Mouse (Mus musculus): ENCODE data around the gene 1700092M07Rik. TPM values are rescaled to one million over a fixed set of nuclear protein-coding genes. Genes with fewer than 3 reads are reported as not detected.

The 1700092M07Rik gene
- polyA plus RNA-seq, 1 experiment from 2014 or later = 2.8 TPM

- WGBS = 96% methylated on average over 7 of the region's 7 CpGs
- H3K36me3 ChIP-seq (ENCODE audit: control insufficient read depth, insufficient read depth) = peaks cover 31% of the 10 kb centered on the region
- no peak overlapping the region for H3K9ac ChIP-seq (replicated peaks; ENCODE audit: low read depth, low read length)
- H3K4me1 ChIP-seq (replicated peaks; ENCODE audit: control insufficient read depth, insufficient read depth, low read length) = peaks cover 18% of the 10 kb centered on the region
- no peak overlapping the region for H3K4me3 ChIP-seq (replicated peaks; ENCODE audit: low read length)
- no peaks in the 10 kb centered on the region for H3K9me3 ChIP-seq (ENCODE audit: control insufficient read depth, low read length)
- H3K27me3 ChIP-seq (replicated peaks; ENCODE audit: control insufficient read depth, insufficient read depth, low read length) = no peaks in the 10 kb centered on the region
- H3K4me2 ChIP-seq (ENCODE audit: low read length) = no peak overlapping the region
- no peak for ATAC-seq
- H3K27ac ChIP-seq (ENCODE audit: low read length) = no peak overlapping the region
These were observed 33.6 kb upstream of the 1700092M07Rik start for GRCm38 (mm10) chr19:8706930-8707329.

DNA sequence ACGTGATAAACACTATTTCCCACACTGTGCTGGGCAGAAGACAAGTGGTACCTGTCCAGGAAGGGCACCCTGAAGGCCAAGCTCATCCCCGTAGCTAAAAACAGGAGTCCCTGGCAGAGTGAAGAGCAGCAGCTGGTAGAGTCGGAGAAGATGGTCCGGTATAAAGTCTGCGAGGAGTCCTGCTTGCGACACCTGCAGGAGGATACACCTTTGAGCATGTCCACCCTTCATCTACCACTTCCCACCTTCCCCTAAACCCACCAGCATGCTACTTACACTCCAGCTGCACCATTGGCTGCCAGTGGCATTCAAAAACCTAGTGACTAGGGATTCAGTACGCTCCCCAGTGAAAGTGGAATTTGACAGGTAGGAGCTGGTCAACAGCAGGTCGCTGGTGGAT lies 31.6 kb upstream of the 1700092M07Rik start:
- ATAC-seq = no peak
- WGBS = 96% methylated on average over 8 of the region's 8 CpGs
- no peak overlapping the region for H3K9ac ChIP-seq (replicated peaks; ENCODE audit: low read depth, low read length)
- H3K4me2 ChIP-seq (ENCODE audit: low read length) = no peak overlapping the region
- H3K36me3 ChIP-seq (ENCODE audit: control insufficient read depth, insufficient read depth) = peaks cover 31% of the 10 kb centered on the region
- H3K9me3 ChIP-seq (ENCODE audit: control insufficient read depth, low read length) = no peaks in the 10 kb centered on the region
- H3K27ac ChIP-seq (ENCODE audit: low read length) = no peak overlapping the region
- H3K4me3 ChIP-seq (replicated peaks; ENCODE audit: low read length) = no peak overlapping the region
- H3K27me3 ChIP-seq (replicated peaks; ENCODE audit: control insufficient read depth, insufficient read depth, low read length) = no peaks in the 10 kb centered on the region
- peaks cover 29% of the 10 kb centered on the region for H3K4me1 ChIP-seq (replicated peaks; ENCODE audit: control insufficient read depth, insufficient read depth, low read length)

DNA sequence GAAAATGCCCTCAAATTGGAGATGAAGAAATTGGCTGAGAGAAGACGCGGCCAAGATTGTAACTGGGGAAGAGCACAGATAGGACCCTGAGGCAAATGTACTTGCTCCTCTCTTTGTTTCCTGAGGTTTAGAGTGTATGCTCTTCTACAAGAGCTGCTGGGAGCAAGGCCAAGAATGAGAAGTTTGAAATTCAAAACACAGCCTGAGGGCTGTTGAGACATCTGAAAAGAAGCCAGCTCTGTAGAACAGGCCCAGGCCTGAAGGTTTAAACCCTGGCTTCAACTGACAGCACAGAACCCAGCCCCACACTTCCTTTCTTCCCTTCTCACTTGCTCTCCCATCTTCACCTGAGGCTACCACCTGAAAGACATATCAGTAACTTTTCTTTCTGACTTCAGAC lies 30.5 kb upstream of the 1700092M07Rik start:
- H3K9ac ChIP-seq (replicated peaks; ENCODE audit: low read depth, low read length) = no peak overlapping the region
- 74% methylated on average over 2 of the region's 2 CpGs for WGBS
- peaks cover 31% of the 10 kb centered on the region for H3K36me3 ChIP-seq (ENCODE audit: control insufficient read depth, insufficient read depth)
- no peak overlapping the region for H3K27ac ChIP-seq (ENCODE audit: low read length)
- H3K4me3 ChIP-seq (replicated peaks; ENCODE audit: low read length) = no peak overlapping the region
- no peak overlapping the region for H3K4me2 ChIP-seq (ENCODE audit: low read length)
- peaks cover 35% of the 10 kb centered on the region for H3K4me1 ChIP-seq (replicated peaks; ENCODE audit: control insufficient read depth, insufficient read depth, low read length)
- no peaks in the 10 kb centered on the region for H3K9me3 ChIP-seq (ENCODE audit: control insufficient read depth, low read length)
- no peak for ATAC-seq
- H3K27me3 ChIP-seq (replicated peaks; ENCODE audit: control insufficient read depth, insufficient read depth, low read length) = no peaks in the 10 kb centered on the region

- peaks cover 29% of the 10 kb centered on the region for H3K36me3 ChIP-seq (ENCODE audit: control insufficient read depth, insufficient read depth)
- WGBS = 76% methylated on average over 4 of the region's 4 CpGs
- H3K9ac ChIP-seq (replicated peaks; ENCODE audit: low read depth, low read length) = no peak overlapping the region
- H3K4me1 ChIP-seq (replicated peaks; ENCODE audit: control insufficient read depth, insufficient read depth, low read length) = peaks cover 36% of the 10 kb centered on the region
- no peak for ATAC-seq
- H3K9me3 ChIP-seq (ENCODE audit: control insufficient read depth, low read length) = no peaks in the 10 kb centered on the region
- H3K4me2 ChIP-seq (ENCODE audit: low read length) = peak overlapping the region; percentile 73
- H3K27ac ChIP-seq (ENCODE audit: low read length) = no peak overlapping the region
- H3K27me3 ChIP-seq (replicated peaks; ENCODE audit: control insufficient read depth, insufficient read depth, low read length) = no peaks in the 10 kb centered on the region
- H3K4me3 ChIP-seq (replicated peaks; ENCODE audit: low read length) = no peak overlapping the region
These were observed 29.0 kb upstream of the 1700092M07Rik start for GRCm38 (mm10) chr19:8711506-8711905.

DNA sequence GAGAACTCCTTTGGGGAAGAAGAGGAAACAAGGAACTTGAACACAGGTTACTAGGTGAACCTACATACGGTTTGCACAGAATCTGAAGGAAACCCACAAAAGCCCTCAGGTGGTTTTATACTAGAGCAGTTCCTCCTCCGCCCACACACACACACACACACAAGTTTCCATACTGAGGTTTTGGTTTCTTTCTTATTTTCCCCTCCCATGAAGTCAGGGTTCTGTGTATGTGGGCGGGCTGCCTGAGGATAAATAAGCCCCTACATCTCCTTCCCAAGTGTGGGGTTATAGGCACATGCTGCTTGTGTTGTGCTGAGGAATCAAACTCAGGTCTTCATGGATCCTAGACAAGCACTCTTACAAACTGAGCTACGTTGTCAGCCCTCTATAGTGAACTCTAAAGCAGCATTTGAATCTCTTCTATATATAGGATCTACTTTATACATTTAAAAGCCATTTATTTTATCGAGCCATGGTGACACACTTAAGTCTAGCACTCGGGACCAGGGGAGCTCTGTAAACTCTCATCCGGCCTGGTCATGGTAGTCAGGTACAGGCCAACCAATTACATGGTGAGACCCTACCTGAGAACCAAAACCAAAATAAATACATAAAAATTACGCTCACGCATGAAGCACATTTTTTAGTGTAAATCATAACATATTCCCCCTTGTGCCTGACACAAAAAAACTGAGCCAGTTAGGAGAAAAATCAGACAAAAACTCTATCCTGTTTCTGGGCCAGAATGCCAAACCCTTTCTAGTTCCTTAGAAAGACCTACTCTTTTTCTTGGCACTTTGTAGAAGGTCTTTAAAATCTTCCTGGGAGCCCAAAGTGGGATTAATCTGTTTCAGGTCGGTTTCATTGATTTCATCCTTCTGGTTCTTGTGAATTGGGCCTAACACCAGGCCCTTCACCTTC lies 28.3 kb upstream of the 1700092M07Rik start:
- no peak for ATAC-seq
- H3K9me3 ChIP-seq (ENCODE audit: control insufficient read depth, low read length) = no peaks in the 10 kb centered on the region
- H3K27me3 ChIP-seq (replicated peaks; ENCODE audit: control insufficient read depth, insufficient read depth, low read length) = no peaks in the 10 kb centered on the region
- peak overlapping the region; percentile 94 for H3K9ac ChIP-seq (replicated peaks; ENCODE audit: low read depth, low read length)
- WGBS = 66% methylated on average over 10 of the region's 10 CpGs
- H3K4me2 ChIP-seq (ENCODE audit: low read length) = peak overlapping the region; percentile 73
- H3K4me1 ChIP-seq (replicated peaks; ENCODE audit: control insufficient read depth, insufficient read depth, low read length) = peaks cover 36% of the 10 kb centered on the region
- H3K36me3 ChIP-seq (ENCODE audit: control insufficient read depth, insufficient read depth) = peaks cover 27% of the 10 kb centered on the region
- H3K4me3 ChIP-seq (replicated peaks; ENCODE audit: low read length) = peak overlapping the region; percentile 84
- H3K27ac ChIP-seq (ENCODE audit: low read length) = peak overlapping the region; percentile 91

DNA sequence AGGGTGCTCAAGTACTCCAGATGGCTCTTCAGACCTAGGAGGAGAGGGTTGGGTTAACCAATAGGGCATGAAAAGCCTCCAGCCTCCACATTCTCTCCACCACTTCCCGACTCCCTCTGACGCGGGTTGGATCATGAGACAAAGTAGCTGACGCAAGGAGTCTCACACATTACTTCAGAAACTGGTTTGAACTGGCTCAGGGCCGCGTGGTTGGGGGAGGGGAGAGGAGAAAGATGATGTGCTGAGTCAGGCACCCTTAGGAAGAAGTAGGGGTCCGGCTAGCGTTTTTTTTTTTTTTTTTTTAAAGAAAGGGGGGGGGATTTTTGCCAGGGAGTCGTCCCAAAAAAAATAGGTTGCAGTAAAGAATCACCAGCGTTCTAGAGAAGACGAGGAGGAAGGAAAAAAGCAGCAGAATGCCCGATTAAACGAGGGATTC lies 27.6 kb upstream of the 1700092M07Rik start:
- H3K4me1 ChIP-seq (replicated peaks; ENCODE audit: control insufficient read depth, insufficient read depth, low read length) = peaks cover 36% of the 10 kb centered on the region
- peak overlapping the region; percentile 84 for H3K4me3 ChIP-seq (replicated peaks; ENCODE audit: low read length)
- H3K4me2 ChIP-seq (ENCODE audit: low read length) = peak overlapping the region; percentile 73
- no peaks in the 10 kb centered on the region for H3K9me3 ChIP-seq (ENCODE audit: control insufficient read depth, low read length)
- ATAC-seq = peak; percentile 62
- peaks cover 22% of the 10 kb centered on the region for H3K36me3 ChIP-seq (ENCODE audit: control insufficient read depth, insufficient read depth)
- peak overlapping the region; percentile 94 for H3K9ac ChIP-seq (replicated peaks; ENCODE audit: low read depth, low read length)
- WGBS = under 1% methylated on average over 13 of the region's 13 CpGs
- H3K27ac ChIP-seq (ENCODE audit: low read length) = peak overlapping the region; percentile 91
- H3K27me3 ChIP-seq (replicated peaks; ENCODE audit: control insufficient read depth, insufficient read depth, low read length) = no peaks in the 10 kb centered on the region

GRCm38 (mm10) chr19:8713306-8713996 lies 27.1 kb upstream of the 1700092M07Rik start:
- H3K9me3 ChIP-seq (ENCODE audit: control insufficient read depth, low read length) = no peaks in the 10 kb centered on the region
- H3K9ac ChIP-seq (replicated peaks; ENCODE audit: low read depth, low read length) = peak overlapping the region; percentile 94
- peak; percentile 96 for ATAC-seq
- no peaks in the 10 kb centered on the region for H3K27me3 ChIP-seq (replicated peaks; ENCODE audit: control insufficient read depth, insufficient read depth, low read length)
- H3K27ac ChIP-seq (ENCODE audit: low read length) = peak overlapping the region; percentile 91
- peak overlapping the region; percentile 73 for H3K4me2 ChIP-seq (ENCODE audit: low read length)
- H3K4me3 ChIP-seq (replicated peaks; ENCODE audit: low read length) = peak overlapping the region; percentile 84
- H3K4me1 ChIP-seq (replicated peaks; ENCODE audit: control insufficient read depth, insufficient read depth, low read length) = peaks cover 36% of the 10 kb centered on the region
- H3K36me3 ChIP-seq (ENCODE audit: control insufficient read depth, insufficient read depth) = peaks cover 16% of the 10 kb centered on the region
- WGBS = under 1% methylated on average over 51 of the region's 51 CpGs

- H3K27me3 ChIP-seq (replicated peaks; ENCODE audit: control insufficient read depth, insufficient read depth, low read length) = no peaks in the 10 kb centered on the region
- H3K4me2 ChIP-seq (ENCODE audit: low read length) = peak overlapping the region; percentile 73
- peak overlapping the region; percentile 91 for H3K27ac ChIP-seq (ENCODE audit: low read length)
- H3K9me3 ChIP-seq (ENCODE audit: control insufficient read depth, low read length) = no peaks in the 10 kb centered on the region
- WGBS = 7% methylated on average over 13 of the region's 13 CpGs
- peaks cover 36% of the 10 kb centered on the region for H3K4me1 ChIP-seq (replicated peaks; ENCODE audit: control insufficient read depth, insufficient read depth, low read length)
- H3K36me3 ChIP-seq (ENCODE audit: control insufficient read depth, insufficient read depth) = peaks cover 9% of the 10 kb centered on the region
- peak; percentile 6; the same call in 1 of the 2 replicates for ATAC-seq
- peak overlapping the region; percentile 84 for H3K4me3 ChIP-seq (replicated peaks; ENCODE audit: low read length)
- peak overlapping the region; percentile 94 for H3K9ac ChIP-seq (replicated peaks; ENCODE audit: low read depth, low read length)
These were observed 26.4 kb upstream of the 1700092M07Rik start for GRCm38 (mm10) chr19:8713997-8714652.
